Mouse (Mus musculus): ENCODE measurements around the gene Rin1.
"Not testable (repeated sequence)": the region's sequence is repeated elsewhere in the genome, so short reads cannot be mapped to it uniquely, and the experiment has no call there.

Rin1 gene

DNA sequence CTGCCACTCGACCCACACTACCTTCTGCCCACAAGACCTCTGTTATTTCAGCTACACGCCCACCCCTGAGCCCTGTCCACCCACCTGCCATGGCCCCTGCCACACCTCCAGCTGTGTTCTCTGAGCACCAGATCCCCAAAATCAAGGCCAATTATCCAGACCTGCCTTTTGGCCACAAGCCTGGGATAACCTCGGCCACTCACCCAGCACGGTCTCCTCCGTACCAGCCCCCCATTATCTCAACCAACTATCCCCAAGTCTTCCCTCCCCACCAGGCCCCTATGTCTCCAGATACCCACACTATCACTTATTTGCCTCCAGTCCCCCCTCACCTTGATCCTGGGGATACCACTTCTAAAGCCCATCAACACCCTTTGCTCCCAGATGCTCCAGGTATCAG lies 19.2 kb downstream of the Rin1 start:
- peak; percentile 90 for DNase-seq

DNA sequence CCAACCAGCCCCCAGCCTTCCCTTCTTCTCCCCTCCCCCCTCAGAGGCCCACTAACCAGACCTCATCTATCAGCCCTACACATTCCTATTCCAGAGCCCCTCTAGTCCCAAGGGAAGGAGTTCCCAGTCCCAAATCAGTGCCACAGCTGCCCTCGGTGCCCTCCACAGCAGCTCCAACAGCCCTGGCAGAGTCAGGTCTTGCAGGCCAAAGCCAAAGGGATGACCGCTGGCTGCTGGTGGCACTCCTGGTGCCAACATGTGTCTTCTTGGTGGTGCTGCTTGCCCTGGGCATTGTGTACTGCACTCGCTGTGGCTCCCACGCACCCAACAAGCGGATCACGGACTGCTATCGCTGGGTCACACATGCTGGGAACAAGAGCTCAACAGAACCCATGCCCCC lies 19.7 kb downstream of the Rin1 start:
- DNase-seq: peak; percentile 94

DNA sequence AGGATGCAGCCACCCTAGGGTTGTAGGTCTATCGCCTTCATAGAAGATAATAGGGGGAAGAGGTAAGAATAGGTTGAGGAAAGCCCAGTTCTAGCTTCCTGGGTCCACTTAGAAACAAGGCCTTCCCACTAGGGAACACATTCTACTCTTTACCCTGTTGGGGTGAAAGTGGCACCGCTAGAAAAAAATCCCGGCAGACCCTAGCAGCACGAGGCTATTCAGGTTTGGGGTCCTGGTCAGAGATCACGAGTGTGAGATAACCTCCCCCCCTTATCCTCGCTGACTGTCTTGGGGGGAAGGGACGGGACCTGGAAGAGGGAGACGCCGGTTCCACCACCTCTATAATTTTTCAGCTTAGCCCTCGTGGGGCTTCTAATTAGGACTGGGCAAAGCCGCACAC lies 20.8 kb downstream of the Rin1 start:
- DNase-seq: peak; percentile 91

- peak; percentile 99 for DNase-seq
Observed at GRCm38 (mm10) chr19:5071545-5072369, 21.5 kb downstream of the Rin1 start.

- DNase-seq: peak; percentile 95
Observed at GRCm38 (mm10) chr19:5072389-5073019, 22.2 kb downstream of the Rin1 start.

- DNase-seq: peak; percentile 95
Observed at GRCm38 (mm10) chr19:5073028-5073427, 22.7 kb downstream of the Rin1 start.

DNA sequence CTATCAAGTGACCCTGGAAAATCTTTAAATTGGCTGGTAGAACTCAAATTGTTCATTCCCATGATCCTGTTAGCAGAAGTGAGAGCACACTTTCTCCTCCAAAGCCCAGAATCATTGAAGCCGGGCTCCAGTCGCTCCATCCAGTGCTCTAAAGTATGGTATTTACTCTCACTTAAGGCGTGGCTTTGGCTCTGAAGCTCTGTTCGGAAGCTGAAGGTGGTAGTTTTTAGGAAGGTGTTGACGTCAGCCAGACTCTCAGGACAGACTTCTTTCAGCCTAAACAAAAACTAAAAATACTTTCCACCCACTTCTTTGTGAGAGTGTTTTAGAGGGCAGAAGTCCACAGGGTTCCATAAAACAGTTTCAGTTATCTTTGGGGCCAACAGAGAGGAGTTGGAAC lies 23.2 kb downstream of the Rin1 start:
- no peak for DNase-seq

DNA sequence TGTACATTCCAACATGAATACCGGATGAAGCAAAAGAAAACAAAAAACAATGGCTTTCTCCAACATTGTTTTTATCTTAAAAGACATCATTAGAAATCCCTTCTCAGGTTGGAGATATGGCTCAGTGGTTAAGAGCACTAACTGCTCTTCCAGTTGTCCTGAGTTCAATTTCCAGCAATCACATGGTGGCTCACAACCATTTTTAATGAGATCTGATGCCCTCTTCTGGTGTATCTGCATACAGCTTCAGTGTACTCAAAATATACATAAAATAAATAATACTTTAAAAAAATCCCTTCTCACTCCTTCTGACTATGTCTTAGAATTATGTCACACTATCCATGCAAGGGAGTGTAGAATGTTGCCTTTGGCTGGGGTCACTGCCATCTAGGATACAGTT lies 29.0 kb downstream of the Rin1 start:
- DNase-seq: no peak

DNA sequence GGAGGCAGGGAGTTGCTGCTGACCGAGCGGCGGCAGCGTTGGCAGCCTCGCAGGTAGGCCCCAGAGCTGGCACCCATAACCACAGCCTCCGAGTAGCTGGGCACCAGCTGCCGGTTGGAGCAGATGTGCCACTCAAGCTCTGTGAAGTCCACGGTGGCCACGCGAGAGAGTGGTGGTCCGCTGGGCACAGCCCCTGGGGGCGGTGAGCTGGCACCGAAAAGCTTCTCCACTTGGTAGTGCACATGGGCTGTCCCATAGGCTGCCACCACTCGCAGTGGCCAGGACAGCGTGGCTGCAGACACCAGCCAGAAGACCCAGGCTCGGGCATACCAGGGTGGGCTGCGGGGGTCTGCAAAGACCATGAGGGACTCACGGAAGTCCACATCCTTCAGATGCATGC lies 31.7 kb downstream of the Rin1 start:
- DNase-seq: no peak

DNA sequence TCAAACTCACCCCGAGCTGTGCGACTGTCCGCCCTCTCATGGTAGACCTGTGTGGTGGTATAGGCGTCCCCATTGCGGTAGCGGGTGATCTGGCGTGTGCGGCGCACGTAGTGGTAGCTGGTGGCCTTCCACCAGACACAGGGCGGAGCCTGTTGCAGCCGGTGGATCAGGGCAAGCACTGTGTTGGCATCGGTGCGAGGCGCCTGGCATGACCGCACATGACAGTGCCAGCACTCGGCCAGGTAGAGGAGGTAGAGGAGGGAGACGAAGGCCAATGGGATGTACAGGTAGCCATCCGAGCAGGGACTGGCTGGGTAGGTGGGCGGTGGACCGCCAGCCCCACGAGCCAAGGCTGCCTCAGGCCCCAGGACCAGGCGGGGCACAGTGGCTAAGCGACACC lies 32.3 kb downstream of the Rin1 start:
- DNase-seq: no peak

GRCm38 (mm10) chr19:5083961-5084833 lies 33.9 kb downstream of the Rin1 start:
- DNase-seq: no peak

DNA sequence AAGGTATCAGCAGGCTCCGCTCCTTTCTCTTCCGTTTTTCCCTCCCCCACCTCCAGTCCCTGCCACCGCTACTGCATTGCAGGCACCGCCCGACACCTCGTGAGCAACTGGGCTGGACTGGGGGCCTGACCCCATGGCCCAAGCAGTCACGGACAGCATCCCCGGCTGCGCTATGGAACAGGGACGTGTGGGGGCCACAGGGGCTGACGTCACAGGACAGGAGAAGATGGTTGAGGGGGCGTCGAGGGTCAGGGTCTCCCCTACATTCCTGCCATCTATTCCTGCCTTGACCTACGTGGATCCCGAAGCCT lies 34.5 kb downstream of the Rin1 start:
- peak; percentile 91 for DNase-seq

GRCm38 (mm10) chr19:5085145-5085863 lies 35.0 kb downstream of the Rin1 start, which contains the start of gene Tmem151a:
Gene Tmem151a (minus strand): TSS chr19:5085531.
- DNase-seq: peak; percentile 94

GRCm38 (mm10) chr19:5086533-5086932 lies 36.3 kb downstream of the Rin1 start:
- DNase-seq: not testable (repeated sequence)

- peak; percentile 100 for DNase-seq
Observed at GRCm38 (mm10) chr19:5087884-5088728, 37.8 kb downstream of the Rin1 start, which contains the start of gene Yif1a. Gene Yif1a (plus strand): TSS chr19:5088538.

DNA sequence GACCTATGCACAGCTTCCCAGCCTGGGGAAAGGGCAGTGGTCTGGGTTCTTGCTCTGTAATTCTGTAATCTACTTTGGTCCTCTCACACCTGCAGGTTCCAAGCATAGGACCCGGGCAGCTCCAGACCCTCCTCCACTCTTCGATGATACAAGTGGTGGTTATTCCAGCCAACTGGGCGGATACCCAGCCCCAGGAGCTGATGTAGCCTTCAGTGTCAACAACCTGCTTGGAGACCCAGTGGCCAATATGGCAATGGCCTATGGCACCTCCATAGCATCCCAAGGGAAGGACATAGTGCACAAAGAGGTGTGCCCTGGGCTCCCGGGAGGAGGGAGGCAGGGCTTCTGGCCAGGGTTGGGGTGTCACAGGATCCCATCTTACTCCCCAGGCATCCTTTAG lies 39.0 kb downstream of the Rin1 start:
- peak; percentile 93 for DNase-seq

DNA sequence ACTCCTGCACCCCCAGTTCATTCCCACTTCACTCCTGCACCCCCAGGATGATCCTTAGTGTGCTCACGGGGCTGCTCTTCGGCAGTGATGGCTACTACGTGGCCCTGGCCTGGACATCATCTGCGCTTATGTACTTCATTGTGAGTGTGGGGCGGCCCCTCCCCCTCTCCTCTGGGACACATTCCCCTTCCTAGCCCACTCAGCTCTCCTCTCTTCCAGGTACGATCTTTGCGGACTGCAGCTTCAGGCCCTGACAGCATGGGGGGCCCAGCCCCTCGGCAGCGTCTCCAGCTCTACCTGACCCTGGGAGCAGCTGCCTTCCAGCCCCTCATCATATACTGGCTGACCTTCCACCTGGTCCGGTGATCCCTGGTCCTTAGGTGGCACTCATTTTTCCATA lies 41.8 kb downstream of the Rin1 start:
- peak; percentile 91 for DNase-seq

GRCm38 (mm10) chr19:5093481-5094242 lies 43.4 kb downstream of the Rin1 start:
- DNase-seq: peak; percentile 94

DNA sequence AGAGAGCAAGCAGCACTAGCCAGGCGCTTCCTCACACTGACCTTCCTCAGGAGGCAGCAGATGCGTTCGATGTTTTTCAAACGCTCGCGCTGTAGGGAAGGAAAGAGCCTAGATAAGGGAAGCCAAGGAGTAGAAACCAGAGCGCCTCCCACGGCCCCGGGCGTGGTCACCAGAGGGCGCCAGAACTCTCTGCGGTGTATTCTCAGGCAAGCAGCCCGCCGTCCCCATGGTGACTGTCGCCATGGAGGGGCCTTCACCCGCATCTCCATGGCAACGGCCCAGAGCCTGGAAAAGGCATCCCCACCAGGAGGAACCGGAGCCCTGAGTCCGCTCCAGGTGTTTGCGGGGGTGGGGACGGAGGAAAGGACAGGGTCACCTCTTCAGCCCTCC lies 44.0 kb downstream of the Rin1 start:
- peak; percentile 99 for DNase-seq

DNA sequence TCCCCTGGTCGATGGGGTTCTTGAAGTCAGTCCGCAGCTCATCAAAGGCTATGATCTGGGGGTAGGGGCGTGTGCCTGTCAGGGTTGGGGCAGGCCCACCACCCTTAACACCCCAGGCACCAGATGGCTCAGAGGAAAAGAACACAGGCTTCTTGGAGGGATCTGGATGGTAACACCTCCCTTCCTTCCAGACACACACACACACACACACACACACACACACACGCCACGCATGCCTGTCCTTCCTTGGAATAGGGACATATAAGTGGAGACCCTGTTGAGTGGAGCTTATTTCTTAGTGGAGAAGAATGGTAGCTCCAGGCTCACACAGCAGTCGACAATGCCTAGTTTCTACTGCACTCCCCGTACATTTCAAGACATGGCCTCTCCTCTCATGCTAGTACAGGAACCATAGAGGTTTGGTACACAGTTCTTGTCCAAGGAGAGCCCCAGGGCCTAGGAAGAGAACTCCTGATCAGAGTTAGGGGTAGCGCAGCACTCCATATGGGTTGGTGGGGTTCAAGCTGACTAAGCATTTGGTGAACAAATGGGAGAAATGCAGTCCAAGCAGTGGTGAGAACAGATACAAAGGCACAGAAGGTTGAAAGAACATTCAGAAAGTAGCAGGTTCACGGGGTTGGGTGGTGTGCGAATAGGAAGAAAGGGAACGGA lies 44.6 kb downstream of the Rin1 start:
- no peak for DNase-seq

Data from heart, adult 11 months (tissue).